Mouse (Mus musculus) gastrocnemius, postnatal 14 days (tissue): Measurements from ENCODE around the gene AL732309.1. TPM values are rescaled to one million over a fixed set of nuclear protein-coding genes. Genes with fewer than 3 reads are reported as not detected.
A peak's percentile ranks its signal among the peaks of the same experiment; 100 is the strongest.
"Not testable (repeated sequence)": the region's sequence is repeated elsewhere in the genome, so short reads cannot be mapped to it uniquely, and the experiment has no call there.

Source experiments
- DNase-seq: peaks from one replicate; pipeline ENCODE4 v3.0.0; 2021; ENCODE audit warnings: mixed read lengths
- intact Hi-C: fragments of 180-260 bp; cut with DNase I; formaldehyde crosslinking; loops from one replicate; pipeline ENCODE4 v1.15.1; 2025; ENCODE audit warnings: low total_unique reads
- total RNA-seq, 2 experiments: library from RNA; stranded (reverse); gene quantifications; 2 replicates each; pipeline ENCODE4 v1.2.3; 2021

The AL732309.1 gene
- total RNA-seq, 2 experiments from 2014 or later: 1.5 TPM; not detected in 1

GRCm38 (mm10) chr2:25271827-25272511 is 25.3 kb upstream of the AL732309.1 start, which contains the start of the genes Ssna1 and Anapc2:
Ssna1 (minus strand) TSS chr2:25272438.
Anapc2 (plus strand) TSS chr2:25272478.
- DNase-seq: peak; percentile 97
- intact Hi-C loops: no loop called here

DNA sequence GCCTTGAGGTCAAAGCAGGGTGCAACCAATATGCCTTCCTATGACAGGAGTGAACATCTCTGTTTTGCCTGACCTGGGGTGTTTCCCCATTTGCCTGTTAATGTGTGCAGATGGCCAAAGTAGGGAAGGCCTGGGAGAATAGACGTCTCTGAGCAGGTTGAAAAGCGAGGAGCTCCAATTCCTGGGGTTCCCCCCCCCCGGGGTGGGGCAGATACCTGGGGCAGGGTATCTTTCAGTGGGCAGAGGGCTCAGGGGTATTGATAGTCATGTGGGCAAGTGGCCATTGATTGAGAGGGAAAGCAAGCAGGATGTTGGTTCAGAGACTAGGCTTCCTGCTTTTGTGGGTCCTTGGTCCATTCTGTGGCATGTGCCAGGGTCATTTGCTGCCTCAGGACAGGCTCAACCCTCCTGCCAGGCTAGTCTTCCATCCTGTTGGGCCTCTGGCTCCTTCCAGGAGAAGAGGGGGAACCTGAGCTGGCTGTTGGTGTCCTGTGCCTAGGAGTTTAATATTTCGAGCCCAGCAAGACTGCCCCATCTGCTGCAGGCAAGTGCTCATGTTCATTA is 21.2 kb upstream of the AL732309.1 start:
- intact Hi-C loops: no loop called here
- DNase-seq: no peak

GRCm38 (mm10) chr2:25267241-25267640 is 20.6 kb upstream of the AL732309.1 start:
- intact Hi-C loops: no loop called here
- no peak for DNase-seq

DNA sequence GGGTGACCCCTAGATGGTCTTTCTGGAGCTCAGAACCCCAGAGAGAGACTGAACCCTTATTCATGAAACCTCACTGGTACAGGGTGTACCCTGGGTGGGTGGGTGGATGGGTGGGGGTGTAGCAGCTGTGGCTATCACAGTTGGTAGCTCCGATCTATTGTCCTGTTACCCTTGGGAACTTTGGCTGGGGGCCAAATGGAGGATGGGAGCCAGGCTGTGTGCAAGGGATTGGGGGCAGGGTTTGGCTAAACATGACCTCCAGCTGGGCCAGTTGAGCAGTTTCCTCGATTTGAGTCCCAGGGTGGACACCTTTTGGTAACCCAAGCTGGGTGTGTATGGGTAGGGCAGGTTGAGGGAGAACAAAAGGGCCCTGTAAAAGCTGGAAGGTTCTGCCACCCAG is 20.1 kb upstream of the AL732309.1 start:
- DNase-seq: no peak
- intact Hi-C loops: no loop called here

DNA sequence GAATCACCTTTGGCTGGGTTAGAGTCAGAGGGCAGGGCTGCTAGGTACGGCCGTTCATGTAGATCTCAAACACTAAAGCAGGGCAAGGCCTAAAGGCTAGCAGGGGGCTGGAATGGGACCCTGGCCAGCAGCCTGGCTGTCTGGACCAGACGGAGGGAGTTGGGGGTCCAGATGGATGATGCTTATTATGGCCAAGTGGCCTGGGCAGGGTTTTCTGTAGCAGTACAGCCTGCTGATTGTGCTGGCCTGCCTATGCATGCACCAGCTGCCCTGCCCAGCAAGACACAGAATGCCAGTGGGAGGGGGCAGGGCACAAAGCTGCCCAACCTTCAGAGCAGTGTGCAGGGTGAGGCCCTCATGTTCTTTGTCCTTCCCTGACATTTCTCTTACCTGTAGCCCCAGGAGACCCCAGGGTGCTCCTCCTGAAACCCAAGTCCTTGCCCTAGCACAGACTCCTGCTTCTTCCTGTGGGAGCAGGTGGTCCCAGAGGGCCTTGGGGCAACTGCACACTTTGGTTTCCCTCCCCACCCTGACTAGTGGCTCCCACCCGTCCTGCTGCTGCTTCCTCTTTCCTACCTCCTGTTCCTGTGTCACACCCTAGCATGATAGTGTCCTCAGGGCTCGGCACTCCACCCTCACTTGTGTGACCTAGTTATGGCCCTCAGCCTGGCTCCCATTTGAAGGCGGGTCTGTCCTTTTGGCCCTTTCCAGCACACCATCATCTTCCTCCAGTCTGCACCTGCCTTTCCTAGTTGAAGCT is 19.4 kb upstream of the AL732309.1 start:
- DNase-seq: no peak
- intact Hi-C loops: no loop called here

- no peak for DNase-seq
- intact Hi-C loops: no loop called here
Observed at GRCm38 (mm10) chr2:25264851-25265250, 18.2 kb upstream of the AL732309.1 start.

GRCm38 (mm10) chr2:25264286-25264660 is 17.6 kb upstream of the AL732309.1 start:
- intact Hi-C loops: no loop called here
- no peak for DNase-seq

DNA sequence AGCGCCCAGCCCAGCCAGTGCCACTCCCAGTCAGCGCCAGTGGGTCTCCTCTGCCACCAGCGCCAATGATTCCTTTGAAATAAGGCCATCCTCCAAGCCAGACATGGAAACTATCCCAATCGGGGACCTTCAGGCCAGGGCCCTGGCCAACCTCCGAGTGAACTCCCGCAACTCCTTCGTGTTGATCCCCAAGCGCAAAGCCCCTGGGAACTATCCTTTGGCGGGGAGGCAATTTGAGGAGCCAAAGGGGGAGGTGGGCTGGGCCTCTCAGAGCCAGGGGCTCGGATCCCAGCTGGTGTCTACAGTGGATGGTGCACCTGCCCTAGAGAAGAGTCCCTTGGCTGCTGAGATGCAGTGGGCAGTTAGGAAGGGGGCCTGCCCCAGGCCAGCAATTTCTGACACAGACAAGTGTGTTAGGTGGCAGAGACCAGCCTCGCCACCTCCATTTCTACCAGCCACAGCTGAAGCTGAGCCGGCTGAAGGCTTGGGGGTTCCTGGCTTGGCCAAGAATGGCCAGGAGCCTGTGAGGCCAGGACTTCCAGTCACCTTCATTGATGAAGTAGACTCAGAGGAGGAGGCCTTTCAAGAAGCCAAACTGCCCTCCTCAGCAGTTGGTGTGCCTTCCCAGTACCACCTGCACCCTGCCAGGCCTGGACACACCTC is 17.1 kb upstream of the AL732309.1 start:
- no peak for DNase-seq
- intact Hi-C loops: no loop called here

DNA sequence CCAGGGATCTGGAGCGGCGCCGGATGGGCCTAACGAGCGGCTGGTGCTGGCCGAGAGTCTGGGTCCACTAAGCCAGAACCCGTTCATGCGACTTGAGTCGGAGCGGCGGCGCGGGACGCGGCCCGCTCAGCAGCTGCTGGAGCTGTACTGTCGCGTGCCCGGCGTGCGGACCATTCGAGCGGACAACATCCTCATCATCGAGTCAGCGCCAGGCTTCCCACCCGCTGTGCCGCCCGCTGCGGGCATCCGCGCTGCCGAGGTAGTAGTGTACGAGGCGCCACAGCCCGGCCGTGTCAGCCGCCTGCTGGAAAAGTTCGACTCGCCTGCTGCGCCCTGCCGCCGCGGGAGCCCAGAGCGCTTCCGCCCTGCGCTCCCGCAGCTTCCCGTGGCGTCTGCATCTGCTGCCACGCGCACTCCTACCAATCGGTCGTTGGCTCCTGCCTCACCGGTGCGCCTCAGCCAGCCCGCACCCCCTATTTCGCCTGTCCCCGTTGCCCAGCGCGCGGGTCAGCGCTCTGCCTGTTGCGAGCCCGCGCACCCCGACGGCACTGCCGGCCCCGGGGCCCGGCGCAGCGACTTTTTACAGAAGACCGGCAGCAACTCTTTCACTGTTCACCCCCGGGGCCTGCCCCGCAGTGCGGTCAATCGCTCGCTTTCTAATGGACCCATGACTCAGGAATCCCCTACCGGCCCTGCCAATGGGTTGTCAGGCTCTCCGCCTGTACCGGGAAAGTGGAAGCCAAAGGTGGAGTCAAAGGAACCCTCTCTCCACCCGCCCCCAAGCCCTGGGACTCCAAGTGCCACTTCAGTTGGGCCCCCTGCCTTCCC is 16.3 kb upstream of the AL732309.1 start:
- DNase-seq: peak; percentile 37
- intact Hi-C loops: no loop called here

DNA sequence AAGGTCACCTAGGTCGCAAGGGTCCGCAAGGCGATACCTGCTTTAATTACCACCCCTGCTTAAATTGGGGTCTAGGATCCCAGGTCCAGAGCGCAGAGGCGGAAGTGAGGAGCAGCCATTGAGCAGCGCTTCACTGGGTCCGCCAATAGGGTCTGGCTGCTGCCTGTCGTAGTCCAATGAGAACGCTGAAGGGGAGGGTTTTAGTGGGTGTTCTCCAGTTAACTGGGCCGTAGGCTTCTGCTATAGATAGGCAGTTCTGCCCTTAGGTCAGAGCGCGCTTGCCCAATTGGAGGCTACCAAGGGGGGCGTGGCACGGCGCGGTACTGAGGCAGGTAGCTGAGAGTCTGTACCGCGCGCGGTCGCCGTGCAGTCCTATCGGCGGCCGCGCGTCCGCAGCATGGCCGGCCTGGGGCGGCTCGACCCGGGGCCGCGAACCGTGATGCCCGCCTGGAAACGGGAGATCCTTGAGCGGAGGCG is 15.7 kb upstream of the AL732309.1 start, which contains the start of gene Tprn:
TSS of gene Tprn (plus strand) at position 328 of the 477 bp plus-strand sequence.
- intact Hi-C loops: no loop called here
- peak; percentile 93 for DNase-seq

GRCm38 (mm10) chr2:25261870-25262269 is 15.2 kb upstream of the AL732309.1 start:
- DNase-seq: no peak
- intact Hi-C loops: no loop called here

GRCm38 (mm10) chr2:25258887-25259286 is 12.2 kb upstream of the AL732309.1 start:
- DNase-seq: no peak
- intact Hi-C loops: no loop called here

DNA sequence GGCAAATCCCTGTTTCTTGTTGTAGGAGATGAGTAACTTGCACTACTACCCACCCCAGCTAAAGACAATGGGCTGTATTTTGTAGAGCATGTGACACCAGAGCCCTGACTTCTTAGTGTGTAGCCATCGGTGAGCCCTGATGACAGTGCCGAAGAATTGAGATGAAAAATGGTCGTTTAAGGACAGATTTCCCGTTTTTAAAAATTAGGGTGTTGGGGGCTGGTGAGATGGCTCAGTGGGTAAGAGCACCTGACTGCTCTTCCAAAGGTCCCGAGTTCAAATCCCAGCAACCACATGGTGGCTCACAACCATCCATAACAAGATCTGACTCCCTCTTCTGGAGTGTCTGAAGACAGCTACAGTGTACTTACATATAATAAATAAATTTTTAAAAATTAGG is 10.6 kb upstream of the AL732309.1 start:
- intact Hi-C loops, DNase-seq: not testable (repeated sequence)

DNA sequence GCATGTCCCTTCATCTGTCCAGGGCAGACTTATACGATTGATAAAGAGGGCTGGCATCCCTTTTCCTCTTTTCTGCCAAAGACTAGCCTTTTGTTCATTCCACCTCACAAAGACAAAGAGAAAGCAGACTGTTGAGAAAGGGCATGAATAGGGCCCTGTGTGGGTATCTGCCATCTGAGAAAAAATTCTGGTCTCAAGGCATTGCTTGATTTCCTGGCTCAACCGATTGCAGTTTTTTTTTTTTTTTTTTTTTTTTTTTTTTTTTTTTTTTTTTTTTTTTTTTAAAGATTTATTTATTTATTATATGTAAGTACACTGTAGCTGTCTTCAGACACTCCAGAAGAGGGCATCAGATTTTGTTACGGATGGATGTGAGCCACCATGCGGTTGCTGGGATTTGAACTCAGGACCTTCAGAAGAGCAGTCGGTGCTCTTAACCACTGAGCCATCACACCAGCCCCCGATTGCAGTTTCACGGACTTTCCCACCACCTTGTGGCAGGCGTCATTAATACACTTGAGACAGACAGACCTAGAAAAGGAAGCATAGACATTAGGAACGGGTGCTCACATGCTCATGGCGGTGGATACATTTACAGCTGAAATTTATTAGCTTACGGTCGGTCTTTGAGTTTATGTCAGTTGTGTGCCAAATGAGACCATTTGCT is 9.9 kb upstream of the AL732309.1 start:
- DNase-seq, intact Hi-C loops: not testable (repeated sequence)

DNA sequence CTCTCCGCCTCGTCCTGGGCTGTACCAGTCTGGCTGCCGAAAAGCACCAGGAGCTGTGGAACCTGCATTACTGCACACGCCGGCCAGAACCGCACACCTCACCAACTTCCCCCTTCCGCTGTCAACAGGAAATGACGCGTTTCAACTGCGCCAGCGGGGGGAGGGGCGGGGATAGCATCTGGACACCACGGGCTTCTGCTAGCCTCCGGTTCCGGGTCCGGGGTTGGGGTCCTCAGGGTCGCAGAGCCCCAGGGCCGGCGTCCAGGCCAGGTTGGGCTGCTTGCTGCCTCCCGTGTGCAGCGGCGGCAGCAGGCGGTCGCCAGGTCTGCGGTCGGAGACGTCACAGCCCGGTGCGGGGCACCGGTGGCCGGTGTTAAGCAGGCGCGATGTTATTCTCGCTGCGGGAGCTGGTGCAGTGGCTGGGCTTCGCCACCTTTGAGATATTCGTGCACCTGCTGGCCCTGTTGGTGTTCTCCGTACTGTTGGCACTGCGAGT is 8.7 kb upstream of the AL732309.1 start, which contains the start of gene Tmem203:
TSS of gene Tmem203 (plus strand) at position 156 of the 496 bp plus-strand sequence.
- intact Hi-C loops: no loop called here
- DNase-seq: peak; percentile 87

DNA sequence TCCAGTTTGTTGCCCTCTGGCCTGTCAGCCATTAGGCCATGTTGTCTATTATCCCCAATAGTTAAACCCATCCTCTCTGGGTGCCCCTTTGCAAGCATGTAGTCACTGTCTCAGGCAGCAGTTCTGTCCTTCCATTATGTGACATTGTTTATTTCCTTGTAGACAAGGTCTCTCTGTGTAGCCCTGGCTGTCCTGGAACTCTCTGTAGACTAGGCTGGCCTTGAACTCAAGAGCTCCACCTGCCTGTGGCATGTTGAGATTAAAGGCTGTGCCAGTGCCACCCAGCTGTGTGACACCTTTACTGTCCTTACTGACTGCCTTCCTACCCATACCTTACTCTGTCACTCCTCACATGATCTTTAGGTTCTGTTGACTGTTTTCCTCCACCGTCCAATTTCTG is 5.7 kb upstream of the AL732309.1 start:
- DNase-seq: no peak
- intact Hi-C loops: no loop called here

GRCm38 (mm10) chr2:25244144-25244543 is 2.5 kb downstream of the AL732309.1 start:
- intact Hi-C loops: loop anchor here (10.0 kb wide), 1 partner anchor 49 kb away; the partner anchor contains the start of gene Tor4a
- no peak for DNase-seq

GRCm38 (mm10) chr2:25243342-25243741 is 3.3 kb downstream of the AL732309.1 start:
- no peak for DNase-seq
- intact Hi-C loops: loop anchor here (10.0 kb wide), 1 partner anchor 49 kb away; the partner anchor contains the start of gene Tor4a
